Mouse (Mus musculus) liver, adult 2 months (tissue): Measurements from ENCODE around the gene Nhlrc1.

Experiments used
- CTCF ChIP-seq: fragments of 200-500 bp; IDR thresholded peaks from 2 replicates; pipeline ENCODE4 v1.5.1; 2011; ENCODE audit warnings: low read depth, low read length, control low read depth
- POLR2A ChIP-seq: fragments of 200-500 bp; IDR thresholded peaks from 2 replicates; pipeline ENCODE4 v1.6.1; 2011; ENCODE audit warnings: low read length, control low read depth; ENCODE audit not compliant: insufficient read depth; ENCODE audit errors: extremely low read depth

GRCm38 (mm10) chr13:46970286-46970945, 44.2 kb downstream of the Nhlrc1 start:
- TF ChIP-seq POLR2A (no peak), CTCF (no peak)
